Mouse (Mus musculus): ENCODE measurements around the gene Krtap16-1. TPM values are rescaled to one million over a fixed set of nuclear protein-coding genes. Genes with fewer than 3 reads are reported as not detected.

Gene Krtap16-1
- polyA plus RNA-seq, 1 experiment, result not detected

DNA sequence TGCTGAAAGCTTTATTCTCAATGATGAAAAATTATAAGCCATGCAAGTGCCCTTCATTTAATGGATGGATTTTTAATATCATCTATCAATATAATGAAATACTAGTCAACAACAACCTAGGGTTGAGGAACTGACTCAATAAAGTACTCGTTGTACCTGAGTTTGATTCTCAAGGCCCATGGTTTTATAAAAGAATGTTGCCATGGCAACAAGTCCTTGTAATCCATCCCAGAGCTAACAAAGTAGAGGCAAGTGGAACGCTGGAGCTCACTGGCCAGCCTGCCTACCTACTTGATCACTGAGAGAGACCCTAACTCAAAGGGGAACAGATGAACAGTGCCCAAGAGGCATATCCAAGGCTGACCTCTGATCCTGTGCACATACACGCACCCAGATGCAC is 4.2 kb upstream of the Krtap16-1 start:
- H3K4me1 ChIP-seq (ENCODE audit: control insufficient read depth, insufficient read depth, insufficient read length, low read length), result no peaks in the 10 kb centered on the region
- H3K27ac ChIP-seq (ENCODE audit: insufficient read depth, low read depth, low read length), result no peak overlapping the region
- no peak overlapping the region for H3K4me3 ChIP-seq (ENCODE audit: low read depth, low read length)
- TF ChIP-seq CTCF (IDR thresholded peaks at IDR 0.05; ENCODE audit: extremely low read depth, insufficient read length, insufficient replicate concordance, low read depth, low read length), result no peak
- no peak for TF ChIP-seq POLR2A (IDR thresholded peaks at IDR 0.05; ENCODE audit: low read depth, low read length)
- no peaks in the 10 kb centered on the region for H3K36me3 ChIP-seq (ENCODE audit: control insufficient read depth, insufficient read depth, low read length)
- H3K27me3 ChIP-seq (ENCODE audit: control insufficient read depth, insufficient read depth, low read length), result peaks cover 6% of the 10 kb centered on the region
- 71% methylated on average over 3 of the region's 3 CpGs for WGBS

GRCm38 (mm10) chr11:99989881-99990405 is 3.5 kb upstream of the Krtap16-1 start:
- peaks cover 6% of the 10 kb centered on the region for H3K27me3 ChIP-seq (ENCODE audit: control insufficient read depth, insufficient read depth, low read length)
- no peak overlapping the region for H3K4me3 ChIP-seq (ENCODE audit: low read depth, low read length)
- no peaks in the 10 kb centered on the region for H3K36me3 ChIP-seq (ENCODE audit: control insufficient read depth, insufficient read depth, low read length)
- no peak for TF ChIP-seq CTCF (IDR thresholded peaks at IDR 0.05; ENCODE audit: extremely low read depth, insufficient read length, insufficient replicate concordance, low read depth, low read length)
- TF ChIP-seq POLR2A (IDR thresholded peaks at IDR 0.05; ENCODE audit: low read depth, low read length), result no peak
- no peak overlapping the region for H3K27ac ChIP-seq (ENCODE audit: insufficient read depth, low read depth, low read length)
- H3K4me1 ChIP-seq (ENCODE audit: control insufficient read depth, insufficient read depth, insufficient read length, low read length), result no peaks in the 10 kb centered on the region
- 81% methylated on average over 6 of the region's 6 CpGs for WGBS

GRCm38 (mm10) chr11:99988530-99988929 is 2.1 kb upstream of the Krtap16-1 start:
- peaks cover 4% of the 10 kb centered on the region for H3K27me3 ChIP-seq (ENCODE audit: control insufficient read depth, insufficient read depth, low read length)
- WGBS, result 88% methylated on average over 3 of the region's 3 CpGs
- no peaks in the 10 kb centered on the region for H3K36me3 ChIP-seq (ENCODE audit: control insufficient read depth, insufficient read depth, low read length)
- H3K4me1 ChIP-seq (ENCODE audit: control insufficient read depth, insufficient read depth, insufficient read length, low read length), result no peaks in the 10 kb centered on the region
- no peak for TF ChIP-seq POLR2A (IDR thresholded peaks at IDR 0.05; ENCODE audit: low read depth, low read length)
- no peak for TF ChIP-seq CTCF (IDR thresholded peaks at IDR 0.05; ENCODE audit: extremely low read depth, insufficient read length, insufficient replicate concordance, low read depth, low read length)
- no peak overlapping the region for H3K27ac ChIP-seq (ENCODE audit: insufficient read depth, low read depth, low read length)
- no peak overlapping the region for H3K4me3 ChIP-seq (ENCODE audit: low read depth, low read length)

DNA sequence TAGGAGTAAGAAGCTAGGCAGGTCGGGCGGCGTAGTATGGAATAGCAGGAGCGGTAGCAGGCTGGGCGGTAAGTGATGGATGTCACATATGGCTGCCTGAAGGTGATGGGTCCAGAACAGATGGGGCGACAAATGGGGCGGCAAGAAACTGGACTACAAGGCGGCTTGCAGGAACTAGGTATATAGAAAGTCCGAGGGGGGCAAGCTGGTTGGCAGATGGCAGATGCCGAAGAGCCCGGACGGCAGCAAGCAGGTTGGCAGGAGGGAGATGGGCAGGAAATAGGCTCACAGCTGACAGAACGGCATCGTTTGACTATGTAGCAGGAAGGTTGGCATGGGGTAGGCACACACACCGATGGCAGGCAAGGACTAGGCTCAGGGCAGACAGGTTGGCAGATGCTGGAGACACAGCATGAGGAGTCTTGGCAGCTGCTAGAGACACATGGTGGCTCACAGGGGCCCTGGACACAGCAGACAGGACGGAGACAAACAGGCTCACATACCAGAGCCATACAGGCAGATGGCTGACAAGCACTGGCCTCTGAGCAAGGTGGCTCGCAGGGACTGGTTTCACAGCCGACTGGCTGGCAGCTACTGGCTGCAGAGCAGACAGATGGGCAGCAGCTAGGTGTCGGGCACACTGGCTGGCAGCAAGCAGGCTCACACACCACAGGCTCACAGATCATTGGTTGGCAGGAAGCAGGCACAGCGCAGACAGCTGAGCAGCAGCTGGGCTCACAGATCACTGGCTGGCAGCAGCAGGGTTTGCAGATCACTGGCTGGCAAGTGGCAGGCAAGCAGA is 905 bp downstream of the Krtap16-1 start:
- TF ChIP-seq CTCF (IDR thresholded peaks at IDR 0.05; ENCODE audit: extremely low read depth, insufficient read length, insufficient replicate concordance, low read depth, low read length), result no peak
- no peak for TF ChIP-seq POLR2A (IDR thresholded peaks at IDR 0.05; ENCODE audit: low read depth, low read length)
- Histone ChIP-seq H3K4me3 (ENCODE audit: low read depth, low read length) (no peak overlapping the region), H3K4me1 (ENCODE audit: control insufficient read depth, insufficient read depth, insufficient read length, low read length) (no peaks in the 10 kb centered on the region), H3K36me3 (ENCODE audit: control insufficient read depth, insufficient read depth, low read length) (no peaks in the 10 kb centered on the region), H3K27me3 (ENCODE audit: control insufficient read depth, insufficient read depth, low read length) (no peaks in the 10 kb centered on the region), H3K27ac (ENCODE audit: insufficient read depth, low read depth, low read length) (no peak overlapping the region)
- 73% methylated on average over 20 of the region's 20 CpGs for WGBS

DNA sequence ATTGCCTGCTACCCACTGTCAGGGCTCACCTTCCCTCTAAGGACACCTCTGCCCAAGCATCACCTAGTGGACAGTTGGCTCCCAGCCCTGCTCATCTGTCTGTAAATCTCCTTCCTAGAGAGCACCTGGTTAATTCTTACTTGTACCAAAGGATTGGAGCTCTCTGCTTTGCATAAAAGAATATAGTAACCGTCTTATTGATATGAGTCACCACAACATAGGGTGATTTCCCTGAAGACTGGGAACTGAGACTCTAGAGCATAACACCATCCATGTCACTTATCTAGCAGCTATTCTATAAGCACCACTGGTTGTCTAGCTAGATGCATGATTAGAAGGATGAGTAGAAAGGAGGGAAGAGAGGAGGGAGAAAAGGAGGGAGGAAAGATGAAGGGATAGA is 3.0 kb downstream of the Krtap16-1 start:
- Histone ChIP-seq H3K27me3 (ENCODE audit: control insufficient read depth, insufficient read depth, low read length) (no peaks in the 10 kb centered on the region), H3K36me3 (ENCODE audit: control insufficient read depth, insufficient read depth, low read length) (no peaks in the 10 kb centered on the region), H3K4me3 (ENCODE audit: low read depth, low read length) (no peak overlapping the region), H3K27ac (ENCODE audit: insufficient read depth, low read depth, low read length) (no peak overlapping the region), H3K4me1 (ENCODE audit: control insufficient read depth, insufficient read depth, insufficient read length, low read length) (no peaks in the 10 kb centered on the region)
- 75% methylated on average over 1 of the region's 1 CpGs for WGBS
- TF ChIP-seq CTCF (IDR thresholded peaks at IDR 0.05; ENCODE audit: extremely low read depth, insufficient read length, insufficient replicate concordance, low read depth, low read length), result no peak
- TF ChIP-seq POLR2A (IDR thresholded peaks at IDR 0.05; ENCODE audit: low read depth, low read length), result no peak

- H3K4me1 ChIP-seq (ENCODE audit: control insufficient read depth, insufficient read depth, insufficient read length, low read length), result no peaks in the 10 kb centered on the region
- H3K27me3 ChIP-seq (ENCODE audit: control insufficient read depth, insufficient read depth, low read length), result no peaks in the 10 kb centered on the region
- H3K36me3 ChIP-seq (ENCODE audit: control insufficient read depth, insufficient read depth, low read length), result no peaks in the 10 kb centered on the region
- TF ChIP-seq POLR2A (IDR thresholded peaks at IDR 0.05; ENCODE audit: low read depth, low read length), result no peak
- TF ChIP-seq CTCF (IDR thresholded peaks at IDR 0.05; ENCODE audit: extremely low read depth, insufficient read length, insufficient replicate concordance, low read depth, low read length), result no peak
- H3K27ac ChIP-seq (ENCODE audit: insufficient read depth, low read depth, low read length), result no peak overlapping the region
- H3K4me3 ChIP-seq (ENCODE audit: low read depth, low read length), result no peak overlapping the region
- 75% methylated on average over 9 of the region's 9 CpGs for WGBS
Measured at GRCm38 (mm10) chr11:99982731-99983130, 3.7 kb downstream of the Krtap16-1 start.

DNA sequence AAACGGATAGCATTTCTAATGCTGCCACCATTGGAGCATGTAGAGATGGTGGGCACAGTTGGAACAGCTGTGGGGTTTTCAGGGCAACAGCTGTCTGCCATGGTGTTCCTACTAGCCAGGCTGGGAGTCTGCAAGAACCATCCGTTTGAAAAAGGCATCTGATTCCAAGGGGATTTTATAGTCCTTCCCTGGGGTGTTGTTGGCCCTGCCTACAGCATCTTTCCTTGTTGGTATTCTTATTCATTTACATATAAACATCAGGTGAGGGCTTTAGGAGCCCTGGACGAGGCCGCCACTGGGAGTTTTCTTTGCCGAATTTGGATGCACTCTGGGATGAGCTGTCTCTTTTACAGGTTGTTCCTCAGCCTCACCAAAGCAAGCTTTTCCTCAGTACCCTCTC is 7.4 kb downstream of the Krtap16-1 start, which contains the start of gene Krtap29-1:
TSS of gene Krtap29-1 (minus strand) at position 101 of the 400 bp plus-strand sequence.
- no peak for TF ChIP-seq CTCF (IDR thresholded peaks at IDR 0.05; ENCODE audit: extremely low read depth, insufficient read length, insufficient replicate concordance, low read depth, low read length)
- TF ChIP-seq POLR2A (IDR thresholded peaks at IDR 0.05; ENCODE audit: low read depth, low read length), result no peak
- Histone ChIP-seq H3K4me1 (ENCODE audit: control insufficient read depth, insufficient read depth, insufficient read length, low read length) (no peaks in the 10 kb centered on the region), H3K27ac (ENCODE audit: insufficient read depth, low read depth, low read length) (no peak within 1 kb of the TSS), H3K36me3 (ENCODE audit: control insufficient read depth, insufficient read depth, low read length) (no peaks in the 10 kb centered on the region), H3K27me3 (ENCODE audit: control insufficient read depth, insufficient read depth, low read length) (no peaks in the 10 kb centered on the region), H3K4me3 (ENCODE audit: low read depth, low read length) (no peak within 1 kb of the TSS)
- 70% methylated on average over 5 of the region's 5 CpGs for WGBS

Measured in small intestine, adult 2 months (tissue).